ENCODE assay signal across 8 mouse cellular contexts in the genomic region with DNA sequence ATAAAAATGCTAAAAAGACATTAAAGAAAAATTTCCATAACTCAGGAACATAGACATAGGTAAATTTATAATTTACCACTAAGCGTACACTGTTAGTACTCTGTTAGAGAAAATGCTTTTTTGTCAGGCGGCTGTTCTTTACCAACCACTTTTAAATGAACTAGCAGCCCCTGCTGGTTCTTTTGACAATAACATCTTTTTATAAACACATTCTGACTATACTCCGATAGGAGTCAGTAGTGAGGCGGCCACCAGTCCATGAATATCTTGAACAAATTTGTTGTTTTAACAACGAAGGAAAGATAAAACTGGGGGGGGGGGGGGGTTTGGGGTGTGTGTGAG. TPM values are rescaled to one million over a fixed set of nuclear protein-coding genes. Genes with fewer than 3 reads are reported as not detected.
A peak's percentile ranks its signal among the peaks of the same experiment; 100 is the strongest.
DNase-seq lines count a peak whose midpoint lies in the region; ATAC-seq and TF ChIP-seq lines count a peak whose summit lies in the region.

No protein-coding gene starts in this region.

- H3K27me3 ChIP-seq in forebrain, embryonic 14.5 days (replicated peaks; ENCODE audit: control insufficient read depth, insufficient read depth, low read length) = no peaks in the 10 kb centered on the region
- H3K27me3 ChIP-seq in forebrain, embryonic 15.5 days = no peaks in the 10 kb centered on the region
- H3K27me3 ChIP-seq in embryonic facial prominence, embryonic 14.5 days (replicated peaks; ENCODE audit: control insufficient read depth, insufficient read depth, low read length) = no peaks in the 10 kb centered on the region

- no peak overlapping the region for H3K9ac ChIP-seq in forebrain, embryonic 14.5 days (ENCODE audit: low read length)
- H3K9ac ChIP-seq in forebrain, embryonic 15.5 days (replicated peaks) = no peak overlapping the region
- H3K9ac ChIP-seq in embryonic facial prominence, embryonic 14.5 days (ENCODE audit: low read depth, low read length) = no peak overlapping the region

- no peak overlapping the region for H3K4me2 ChIP-seq in forebrain, embryonic 14.5 days (ENCODE audit: low read length)
- H3K4me2 ChIP-seq in forebrain, embryonic 15.5 days (replicated peaks) = no peak overlapping the region
- H3K4me2 ChIP-seq in embryonic facial prominence, embryonic 14.5 days (ENCODE audit: low read depth, low read length) = no peak overlapping the region

- H3K4me1 ChIP-seq in forebrain, embryonic 14.5 days (ENCODE audit: control insufficient read depth, insufficient read depth, low read length) = peaks cover 9% of the 10 kb centered on the region; the same call in 1 of the 2 replicates
- H3K4me1 ChIP-seq in forebrain, embryonic 15.5 days = peaks cover 27% of the 10 kb centered on the region
- H3K4me1 ChIP-seq in embryonic facial prominence, embryonic 14.5 days (ENCODE audit: control insufficient read depth, insufficient read depth, low read length) = peaks cover 13% of the 10 kb centered on the region

- H3K27ac ChIP-seq in forebrain, embryonic 14.5 days (ENCODE audit: low read depth, low read length) = no peak overlapping the region
- H3K27ac ChIP-seq in forebrain, embryonic 15.5 days (replicated peaks) = no peak overlapping the region
- no peak overlapping the region for H3K27ac ChIP-seq in embryonic facial prominence, embryonic 14.5 days (replicated peaks; ENCODE audit: low read depth, low read length)
- no peak overlapping the region; the same call in 1 of the 2 replicates for H3K27ac ChIP-seq in layer of hippocampus, adult 2 months

- peak; percentile 84 for DNase-seq in forebrain, embryonic 14.5 days (ENCODE audit: low spot score)
- DNase-seq in 3T3-L1 (ENCODE audit: low read depth, low spot score) = peak; percentile 87
- DNase-seq in adrenal gland, adult 8-10 months = peak; percentile 40
- peak; percentile 80 for DNase-seq in embryonic facial prominence, embryonic 14.5 days (ENCODE audit: low spot score)
- peak; percentile 56 to 67 for DNase-seq in layer of hippocampus, adult 2 months (ENCODE audit: low spot score in 2 of 2)
- peak; percentile 28 for DNase-seq in lung, postnatal 14 days
- peak; percentile 64 for DNase-seq in telencephalon, adult 2 months (ENCODE audit: low read depth, low spot score)

- ATAC-seq in forebrain, embryonic 14.5 days = peak; percentile 2; the same call in 1 of the 2 replicates
- ATAC-seq in forebrain, embryonic 15.5 days (replicated peaks) = no peak
- ATAC-seq in embryonic facial prominence, embryonic 14.5 days (ENCODE audit: low read depth) = no peak; the same call in 1 of the 2 replicates

- WGBS in forebrain, embryonic 14.5 days = 16% methylated on average over 5 of the region's 5 CpGs
- WGBS in forebrain, embryonic 15.5 days = 16% methylated on average over 5 of the region's 5 CpGs
- WGBS in embryonic facial prominence, embryonic 14.5 days = 17% methylated on average over 5 of the region's 5 CpGs

- no peaks in the 10 kb centered on the region for H3K36me3 ChIP-seq in forebrain, embryonic 14.5 days (ENCODE audit: control insufficient read depth, insufficient read depth, low read length)
- no peaks in the 10 kb centered on the region for H3K36me3 ChIP-seq in forebrain, embryonic 15.5 days
- H3K36me3 ChIP-seq in embryonic facial prominence, embryonic 14.5 days (ENCODE audit: control insufficient read depth, insufficient read depth, low read length) = no peaks in the 10 kb centered on the region

- H3K4me3 ChIP-seq in forebrain, embryonic 14.5 days (ENCODE audit: low read depth, low read length) = no peak overlapping the region
- H3K4me3 ChIP-seq in forebrain, embryonic 15.5 days = no peak overlapping the region
- no peak overlapping the region for H3K4me3 ChIP-seq in embryonic facial prominence, embryonic 14.5 days (ENCODE audit: low read depth, low read length)
- no peak overlapping the region for H3K4me3 ChIP-seq in layer of hippocampus, adult 2 months

- peak; percentile 87 for TF ChIP-seq CTCF in layer of hippocampus, adult 2 months (conservative IDR thresholded peaks at IDR 0.05)

- no peaks in the 10 kb centered on the region for H3K9me3 ChIP-seq in forebrain, embryonic 14.5 days (replicated peaks; ENCODE audit: control insufficient read depth, low read length)
- no peaks in the 10 kb centered on the region for H3K9me3 ChIP-seq in forebrain, embryonic 15.5 days
- no peaks in the 10 kb centered on the region for H3K9me3 ChIP-seq in embryonic facial prominence, embryonic 14.5 days (ENCODE audit: control insufficient read depth, low read length)

RNA-seq across cellular contexts. Expression of a gene that starts 3.7 kb away (rescaled TPM):
- 67.4 and 80.0 TPM in 2 replicates for polyA plus RNA-seq in forebrain, embryonic 14.5 days (2014; fragmentation: Nextera tagmentation; extraction: Ambion mirVana)
- 91.3 and 91.8 TPM in 2 replicates for polyA plus RNA-seq in forebrain, embryonic 15.5 days (2015; fragmentation: Nextera tagmentation; extraction: Ambion mirVana)
- total RNA-seq in adrenal gland, adult 8-10 months (2022) = 10 to 100 TPM; 41.6 to 80.5 (median 55.2) TPM
- 65.8 and 75.1 TPM in 2 replicates for polyA plus RNA-seq in embryonic facial prominence, embryonic 14.5 days (2014; fragmentation: Nextera tagmentation; extraction: Ambion mirVana)
- 10 to 100 TPM; 50.0 to 50.2 TPM for total RNA-seq in layer of hippocampus, adult 2 months (2021)

RNA-seq across cellular contexts. Expression of a gene that starts 11.3 kb away (rescaled TPM):
- polyA plus RNA-seq in forebrain, embryonic 14.5 days (2014; fragmentation: Nextera tagmentation; extraction: Ambion mirVana) = 33.8 and 34.5 TPM in 2 replicates
- polyA plus RNA-seq in forebrain, embryonic 15.5 days (2015; fragmentation: Nextera tagmentation; extraction: Ambion mirVana) = 32.1 and 33.0 TPM in 2 replicates
- 100 to 1,000 TPM; 108 to 148 (median 117) TPM for total RNA-seq in adrenal gland, adult 8-10 months (2022)
- polyA plus RNA-seq in embryonic facial prominence, embryonic 14.5 days (2014; fragmentation: Nextera tagmentation; extraction: Ambion mirVana) = 62.3 and 66.7 TPM in 2 replicates
- total RNA-seq in layer of hippocampus, adult 2 months (2021) = 10 to 100 TPM; 50.1 to 50.3 TPM

RNA-seq across cellular contexts. Expression of a gene that starts 11.6 kb away (rescaled TPM):
- 0.83 and 1.3 TPM in 2 replicates for polyA plus RNA-seq in forebrain, embryonic 14.5 days (2014; fragmentation: Nextera tagmentation; extraction: Ambion mirVana)
- 1.0 and 1.1 TPM in 2 replicates for polyA plus RNA-seq in forebrain, embryonic 15.5 days (2015; fragmentation: Nextera tagmentation; extraction: Ambion mirVana)
- under 1 TPM in 2 of 4 experiments, not detected in 2; 0.73 to 0.86 TPM for total RNA-seq in adrenal gland, adult 8-10 months (2022)
- 1.7 and 1.8 TPM in 2 replicates for polyA plus RNA-seq in embryonic facial prominence, embryonic 14.5 days (2014; fragmentation: Nextera tagmentation; extraction: Ambion mirVana)
- 1 to 10 TPM in 1 of 2 experiments, under 1 TPM in 1; 0.61 to 1.1 TPM for total RNA-seq in layer of hippocampus, adult 2 months (2021)

Comparison
In these comparisons a context has a peak if more than half of its experiments do, and no peak if none do; other contexts are left out.
1. DNase-seq: peak in every context shown above with its lines; median percentile 87 in 3T3-L1; 84 in forebrain, embryonic 14.5 days; 80 in embryonic facial prominence, embryonic 14.5 days; 64 in telencephalon, adult 2 months; 62 in layer of hippocampus, adult 2 months; 40 in adrenal gland, adult 8-10 months; 28 in lung, postnatal 14 days.